Mouse (Mus musculus) T-helper 2 cell (primary cell): Measurements from ENCODE around the gene Slc39a11.

Experiments used
- in situ Hi-C: fragments of 300-600 bp; cut with MboI, MseI; formaldehyde crosslinking; loops from one replicate; pipeline ENCODE4 v1.15.1; 2025; ENCODE audit warnings: high pct_unique_total_duplicates

Gene Slc39a11

DNA sequence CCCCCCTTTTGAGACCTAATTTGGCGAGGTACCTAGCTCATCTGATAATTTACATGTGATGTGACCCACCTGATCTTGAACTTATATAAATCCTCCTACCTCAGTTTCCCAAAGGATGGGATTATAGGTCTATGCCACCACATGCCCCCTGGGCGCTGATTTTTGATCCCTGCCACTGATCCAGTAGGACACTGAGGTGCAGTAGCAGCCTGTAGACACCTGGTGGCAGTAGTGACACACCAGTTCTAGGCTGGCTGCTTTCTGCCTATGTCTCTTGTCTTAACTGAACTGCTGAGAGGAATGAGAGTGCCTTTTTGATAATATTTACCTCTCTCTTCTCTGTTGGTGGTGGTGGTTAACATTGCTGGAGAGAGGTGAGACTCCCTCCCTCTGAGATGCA is 352.1 kb downstream of the Slc39a11 start:
- in situ Hi-C loops = no loop called here

GRCm38 (mm10) chr11:113296912-113297625 is 352.8 kb downstream of the Slc39a11 start:
- in situ Hi-C loops = no loop called here

- in situ Hi-C loops = no loop called here
Measured at GRCm38 (mm10) chr11:113296162-113296561, 353.7 kb downstream of the Slc39a11 start.

- in situ Hi-C loops = no loop called here
Measured at GRCm38 (mm10) chr11:113294518-113294917, 355.4 kb downstream of the Slc39a11 start.

- in situ Hi-C loops = no loop called here
Measured at GRCm38 (mm10) chr11:113292906-113293614, 356.8 kb downstream of the Slc39a11 start.

GRCm38 (mm10) chr11:113291781-113292714 is 357.8 kb downstream of the Slc39a11 start:
- in situ Hi-C loops = no loop called here

DNA sequence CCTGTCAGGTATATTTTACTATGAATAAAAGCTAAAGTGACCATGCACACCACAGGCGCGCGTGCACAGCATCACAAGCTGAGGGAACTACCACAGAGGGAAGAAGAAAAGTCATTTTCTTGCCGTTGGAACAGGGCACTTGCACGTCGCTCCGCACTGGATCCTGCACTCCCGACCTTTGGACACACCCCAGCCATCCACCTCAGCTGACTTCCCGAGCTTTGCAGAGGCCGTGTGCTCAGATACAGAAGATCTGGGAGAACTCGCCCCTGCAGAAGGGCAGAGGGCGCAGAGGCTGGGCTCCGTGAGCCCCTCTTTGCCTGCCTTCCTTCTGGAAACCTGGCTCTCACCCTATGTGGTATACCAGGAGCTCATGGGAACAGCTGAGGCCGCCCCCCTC is 359.0 kb downstream of the Slc39a11 start:
- in situ Hi-C loops = no loop called here

- in situ Hi-C loops = no loop called here
Measured at GRCm38 (mm10) chr11:113284951-113285741, 364.7 kb downstream of the Slc39a11 start.

DNA sequence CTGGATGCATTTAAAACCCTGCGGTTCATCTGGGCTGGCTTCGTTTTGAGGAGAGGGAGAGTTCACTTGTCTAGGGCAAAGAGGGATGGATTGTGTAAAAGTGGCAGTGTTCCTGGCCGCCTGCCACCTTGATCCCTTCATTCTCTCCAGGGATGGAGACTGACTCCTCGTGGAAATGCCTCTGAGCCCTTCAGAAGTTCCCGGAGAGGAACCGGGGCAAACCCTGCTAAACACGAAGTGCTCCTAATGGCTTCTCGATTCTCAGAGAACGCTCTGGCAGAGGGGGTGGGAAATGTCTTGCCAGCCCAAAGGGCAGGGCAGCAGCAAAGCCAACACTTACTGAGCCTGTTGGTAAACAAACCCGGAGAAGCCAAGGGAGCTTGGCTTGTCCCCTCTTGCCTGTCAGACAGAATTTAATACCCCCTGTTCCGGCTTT is 366.5 kb downstream of the Slc39a11 start:
- in situ Hi-C loops = no loop called here

DNA sequence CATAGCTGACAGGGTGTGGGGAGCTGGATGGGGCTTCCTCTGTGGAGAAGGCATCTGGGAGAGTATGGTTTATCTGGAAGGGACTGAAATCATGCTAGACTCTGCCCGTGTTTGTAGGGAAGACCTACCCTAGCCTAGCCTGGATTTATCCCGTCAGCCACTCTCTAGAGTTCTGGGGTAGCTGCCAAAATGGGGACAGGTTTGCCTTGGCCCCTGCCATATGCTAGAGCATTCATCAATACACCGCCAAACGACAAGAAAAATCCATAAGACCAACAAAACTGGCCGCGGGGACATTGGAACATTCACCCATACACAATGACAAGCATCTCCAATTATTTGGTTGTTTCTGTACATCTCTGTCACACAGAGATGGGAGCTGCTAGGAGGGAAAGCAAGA is 371.6 kb downstream of the Slc39a11 start:
- in situ Hi-C loops = no loop called here

DNA sequence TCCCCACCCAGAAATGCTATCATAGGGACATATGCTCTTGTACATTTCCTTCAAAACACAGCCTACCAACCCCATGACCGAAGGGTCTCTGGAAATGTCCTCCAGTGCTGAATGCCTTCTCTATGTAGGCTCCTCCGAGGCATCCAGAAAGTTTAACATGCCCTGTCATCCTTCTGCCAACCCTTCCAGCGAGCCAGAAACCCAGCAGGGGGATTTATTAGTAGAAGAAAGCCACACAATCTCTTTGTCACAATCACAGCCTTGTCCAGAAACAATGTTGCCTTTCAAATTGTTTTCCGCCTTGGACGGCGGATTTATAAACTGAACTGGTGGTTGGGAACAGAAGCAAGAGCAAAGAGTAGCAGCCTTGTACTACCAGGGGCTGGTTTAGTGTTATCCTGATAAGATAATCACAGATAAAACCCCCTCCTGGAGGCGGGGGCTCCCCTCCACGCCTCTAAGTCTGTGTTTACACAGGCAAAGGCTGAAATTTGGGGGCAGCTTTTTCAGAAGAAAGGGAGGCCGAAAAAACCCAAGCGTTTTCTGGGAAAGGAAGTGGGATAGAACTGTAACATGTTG is 372.8 kb downstream of the Slc39a11 start:
- in situ Hi-C loops = no loop called here

- in situ Hi-C loops = no loop called here
Measured at GRCm38 (mm10) chr11:113276518-113276917, 373.4 kb downstream of the Slc39a11 start.

DNA sequence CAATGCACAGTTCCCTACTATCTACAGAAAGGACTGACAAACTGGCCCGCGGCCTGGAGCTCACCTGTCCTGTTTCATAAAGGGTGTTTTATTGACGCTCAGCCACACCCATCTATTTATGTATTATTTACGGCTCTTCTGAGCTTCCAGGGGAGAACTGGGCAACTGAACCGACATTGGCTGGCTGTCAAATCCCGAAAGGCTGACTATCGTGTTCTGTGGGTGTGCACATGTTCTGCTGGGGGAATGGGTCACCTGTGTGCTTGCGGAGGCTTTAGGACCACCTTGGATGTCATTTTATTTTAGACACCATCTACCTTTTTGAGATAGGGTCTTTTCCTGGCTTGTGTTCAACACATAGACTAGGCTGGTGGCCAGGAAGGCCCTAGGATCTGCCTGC is 375.8 kb downstream of the Slc39a11 start:
- in situ Hi-C loops = no loop called here

DNA sequence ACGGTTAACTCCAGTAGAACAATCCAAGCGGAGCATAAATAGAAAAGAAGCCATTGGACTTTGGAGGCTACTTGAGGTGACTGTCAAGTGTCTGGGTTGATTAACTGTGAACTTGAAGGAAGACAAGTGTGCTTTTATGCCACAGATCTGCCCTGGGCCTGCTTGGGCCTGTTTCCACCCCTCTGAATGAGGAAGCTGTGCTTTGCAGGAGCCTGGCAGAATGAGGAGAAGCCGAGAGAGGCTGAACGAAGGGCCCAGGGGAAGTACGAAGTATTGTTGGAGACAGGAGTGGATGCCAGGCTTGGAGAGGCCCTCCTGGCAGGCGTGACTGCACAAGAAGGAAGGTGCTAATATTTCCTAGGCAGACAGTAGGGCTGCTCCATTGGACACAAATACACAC is 378.0 kb downstream of the Slc39a11 start:
- in situ Hi-C loops = no loop called here

GRCm38 (mm10) chr11:113268831-113269319 is 381.0 kb downstream of the Slc39a11 start:
- in situ Hi-C loops = no loop called here

DNA sequence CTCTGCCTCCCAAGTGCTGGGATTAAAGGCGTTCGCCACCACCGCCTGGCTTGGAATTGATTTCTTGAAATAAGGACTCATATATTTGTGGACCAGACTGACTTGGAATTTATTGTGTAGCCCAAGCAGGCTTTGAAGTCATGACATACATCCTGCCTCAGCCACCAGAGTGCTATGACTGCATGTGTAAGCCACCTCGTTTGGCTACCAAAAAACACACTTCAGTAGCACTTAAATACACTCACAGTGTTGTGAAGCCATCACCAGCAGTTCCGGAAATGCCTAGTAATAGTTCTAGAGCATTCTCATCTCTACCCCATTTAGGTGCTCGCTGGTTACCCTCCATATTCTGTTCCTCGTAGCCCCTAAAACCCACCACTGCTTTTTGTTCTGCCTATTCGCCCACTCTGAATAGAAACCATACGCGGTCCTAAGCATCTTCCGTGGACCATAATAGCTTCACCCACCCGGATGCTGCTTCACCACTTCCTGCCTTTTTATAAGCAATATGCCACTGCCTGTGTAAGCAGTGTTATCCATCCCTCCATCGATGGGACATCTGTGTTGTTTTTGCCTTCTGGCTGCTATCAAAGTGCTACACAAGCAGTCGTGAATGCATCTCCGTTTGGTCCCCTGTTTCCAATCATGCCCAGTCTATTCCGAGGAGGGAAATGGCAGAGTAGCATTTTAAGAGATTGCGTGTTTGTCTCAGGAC is 382.2 kb downstream of the Slc39a11 start:
- in situ Hi-C loops = no loop called here

DNA sequence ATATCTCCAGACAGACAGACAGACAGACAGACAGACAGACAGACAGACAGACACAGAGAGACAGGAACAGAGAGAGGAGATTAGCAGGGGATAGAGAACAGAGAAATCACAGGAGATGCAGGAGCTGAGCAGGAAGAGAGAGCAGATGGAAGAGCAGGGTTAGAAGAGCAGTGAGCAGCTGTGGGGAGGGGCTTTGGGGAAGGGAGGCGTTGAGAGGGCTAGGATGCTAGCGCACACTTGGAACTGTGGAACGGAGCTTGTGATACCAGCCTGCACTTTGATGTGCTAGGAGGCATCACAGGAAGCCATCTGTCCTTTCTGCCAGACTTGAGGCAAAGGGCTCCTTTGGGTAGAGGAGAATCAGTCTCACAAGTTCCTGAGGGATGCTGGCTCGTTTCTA is 383.2 kb downstream of the Slc39a11 start:
- in situ Hi-C loops = no loop called here

DNA sequence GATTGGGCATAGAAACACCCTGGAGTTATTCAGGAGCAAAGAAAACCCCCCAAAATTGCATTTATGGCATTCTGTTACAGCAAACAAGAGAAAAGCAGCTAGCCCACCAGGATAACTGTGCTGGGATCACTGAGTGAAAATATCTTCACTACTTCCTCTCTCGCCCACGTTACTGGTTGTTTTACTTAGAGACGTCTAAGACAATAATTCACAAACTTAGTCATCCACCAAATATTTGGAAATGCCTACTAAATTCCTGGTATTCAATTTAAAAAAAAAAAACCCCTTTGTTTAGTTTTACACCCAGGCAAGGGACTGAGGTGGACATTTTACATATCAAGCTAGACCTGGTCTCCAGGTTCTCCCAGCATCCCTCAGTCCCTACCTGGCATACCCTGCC is 384.3 kb downstream of the Slc39a11 start:
- in situ Hi-C loops = no loop called here

DNA sequence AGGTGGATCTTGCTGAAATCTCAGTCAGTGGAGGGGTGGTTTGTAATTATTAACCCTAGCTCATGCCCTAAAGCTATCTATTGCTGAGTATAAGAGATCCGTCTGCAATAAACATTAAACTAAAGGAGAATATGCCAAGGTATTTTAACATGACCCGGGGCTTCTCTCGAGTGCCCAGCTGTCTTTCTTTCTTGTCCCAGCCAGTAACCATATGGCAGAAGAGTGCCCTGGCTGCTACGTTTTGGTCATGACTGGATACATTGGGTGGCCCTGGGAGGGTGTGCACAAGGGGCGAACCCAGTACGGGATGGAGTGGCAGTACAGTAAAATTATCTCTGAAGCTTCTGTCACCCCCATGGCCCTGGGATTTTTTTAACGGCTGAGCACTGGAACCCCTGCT is 385.9 kb downstream of the Slc39a11 start:
- in situ Hi-C loops = loop anchor here (5.0 kb wide), 1 partner anchor 37 kb away; no protein-coding TSS in a partner anchor

- in situ Hi-C loops = loop anchor here (5.0 kb wide), 1 partner anchor 35 kb away; no protein-coding TSS in a partner anchor
Measured at GRCm38 (mm10) chr11:113262062-113262461, 387.8 kb downstream of the Slc39a11 start.
